Mouse (Mus musculus) forebrain, embryonic 10.5 days (tissue): ENCODE results near the gene Adgrd1. TPM values are rescaled to one million over a fixed set of nuclear protein-coding genes. Genes with fewer than 3 reads are reported as not detected.

Source experiments
- DNase-seq: peaks from one replicate; pipeline ENCODE4 v3.0.0-alpha.2; 2017; ENCODE audit warnings: low spot score; ENCODE audit errors: extremely low spot score
- H3K27ac ChIP-seq: fragments of 300-500 bp; sonication (generic); 2 replicates; pipeline ENCODE4 v1.5.1; 2016; ENCODE audit warnings: mild to moderate bottlenecking
- H3K27me3 ChIP-seq: fragments of 300-500 bp; sonication (generic); 2 replicates; pipeline ENCODE4 v1.6.1; 2016; ENCODE audit warnings: mild to moderate bottlenecking; ENCODE audit not compliant: poor library complexity, severe bottlenecking
- H3K36me3 ChIP-seq: fragments of 300-500 bp; sonication (generic); replicated peaks from 2 replicates; pipeline ENCODE4 v1.6.1; 2016; ENCODE audit warnings: mild to moderate bottlenecking, moderate library complexity
- H3K4me1 ChIP-seq: fragments of 300-500 bp; sonication (generic); 2 replicates; pipeline ENCODE4 v1.6.1; 2016
- H3K4me3 ChIP-seq: fragments of 300-500 bp; sonication (generic); 2 replicates; pipeline ENCODE4 v1.5.1; 2016; ENCODE audit warnings: mild to moderate bottlenecking, moderate library complexity
- H3K9me3 ChIP-seq: fragments of 300-500 bp; sonication (generic); 2 replicates; pipeline ENCODE4 v1.6.1; 2016; ENCODE audit warnings: mild to moderate bottlenecking, moderate library complexity
- WGBS: fragments of 180-500 bp; shearing (Covaris S2); methylation state at CpG from one replicate; pipeline ENCODE4 v1.1.7; 2016; 5-methylcytosine and 5-hydroxymethylcytosine counted together
- polyA plus RNA-seq: library from polyadenylated mRNA; unstranded; fragments of >200 nt; fragmentation: Nextera tagmentation; extraction: Ambion mirVana; gene quantifications from 2 replicates; pipeline ENCODE4 v1.2.1, GENCODE M21; 2016

Adgrd1 gene
- polyA plus RNA-seq, 1 experiment from 2014 or later = 0.02 TPM

DNA sequence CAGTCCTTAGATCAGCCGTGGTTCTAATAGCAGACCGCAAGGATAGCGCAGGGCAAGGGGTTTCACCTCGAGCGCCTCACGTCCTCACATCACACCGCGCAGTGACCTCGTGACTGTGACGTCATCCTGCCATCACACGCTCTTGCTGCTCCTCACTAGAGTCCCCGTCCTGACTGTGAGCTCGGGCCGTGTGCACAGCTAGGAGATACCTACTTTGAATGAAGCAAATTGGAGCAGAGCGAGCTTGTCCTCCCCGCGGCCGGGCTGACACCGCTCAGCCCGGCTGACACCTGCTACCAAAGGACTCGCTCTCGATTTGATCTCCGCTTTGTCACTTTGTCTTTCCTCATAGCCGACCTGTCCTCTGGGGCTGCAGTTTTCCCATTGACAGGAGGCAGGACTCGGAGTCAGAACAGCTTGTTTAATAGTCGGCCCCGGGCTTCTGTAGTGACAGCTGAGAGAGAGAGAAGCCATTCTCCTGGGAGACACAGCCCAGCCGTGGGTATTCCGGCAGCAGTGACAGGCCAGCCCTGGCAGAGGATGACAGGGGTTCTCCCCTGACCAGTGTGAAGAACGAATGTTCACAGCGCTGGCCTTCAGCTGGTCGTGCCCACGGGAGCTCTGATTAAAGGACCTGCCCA, 129.4 kb downstream of the Adgrd1 start:
- no peak for DNase-seq
- H3K4me3 ChIP-seq = no peak overlapping the region
- WGBS = 72% methylated on average over 33 of the region's 33 CpGs
- H3K9me3 ChIP-seq = no peaks in the 10 kb centered on the region
- H3K36me3 ChIP-seq = no peaks in the 10 kb centered on the region
- no peak overlapping the region for H3K27ac ChIP-seq
- H3K27me3 ChIP-seq = no peaks in the 10 kb centered on the region
- peaks cover 10% of the 10 kb centered on the region; the same call in 1 of the 2 replicates for H3K4me1 ChIP-seq

DNA sequence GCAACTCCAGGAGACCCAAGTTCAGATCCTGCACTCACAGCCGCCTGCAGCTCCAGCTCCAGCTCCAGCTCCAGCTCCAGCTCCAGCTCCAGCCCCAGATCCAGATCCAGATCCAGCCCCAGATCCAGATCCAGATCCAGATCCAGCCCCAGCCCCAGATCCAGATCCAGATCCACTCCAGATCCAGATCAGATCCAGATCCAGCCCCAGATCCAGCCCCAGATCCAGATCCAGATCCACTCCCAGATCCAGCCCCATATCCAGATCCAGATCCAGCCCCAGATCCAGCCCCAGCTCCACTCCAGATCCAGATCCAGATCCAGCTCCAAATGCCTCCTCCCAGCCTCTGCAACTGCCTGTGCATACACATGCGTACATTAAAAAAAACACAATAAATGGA, 131.6 kb downstream of the Adgrd1 start:
- WGBS = 87% methylated on average over 2 of the region's 2 CpGs

DNA sequence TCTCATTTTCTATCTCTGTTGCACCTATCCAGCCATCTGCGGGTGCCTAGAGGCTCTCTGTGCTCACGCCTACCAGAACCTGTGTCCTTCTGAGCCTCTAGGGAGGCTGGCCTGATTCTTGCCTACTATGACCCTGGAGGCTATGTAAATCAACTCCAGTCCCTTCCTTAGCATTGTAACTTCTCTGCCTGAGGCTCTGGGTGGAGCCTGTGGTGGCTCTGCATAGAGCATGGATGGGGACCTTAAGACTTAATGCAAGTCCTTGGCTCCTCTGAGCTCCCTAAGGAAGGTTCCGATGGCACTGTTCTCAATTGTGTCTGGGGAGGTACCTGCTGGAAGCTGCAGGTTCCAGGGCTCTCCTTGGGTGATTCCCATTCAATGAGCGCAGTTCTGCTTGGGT, 136.8 kb downstream of the Adgrd1 start:
- peaks cover 10% of the 10 kb centered on the region; the same call in 1 of the 2 replicates for H3K4me1 ChIP-seq
- H3K36me3 ChIP-seq = no peaks in the 10 kb centered on the region
- DNase-seq = no peak
- H3K9me3 ChIP-seq = no peaks in the 10 kb centered on the region
- peak overlapping the region; percentile 35; the same call in 1 of the 2 replicates for H3K27ac ChIP-seq
- H3K4me3 ChIP-seq = no peak overlapping the region
- H3K27me3 ChIP-seq = no peaks in the 10 kb centered on the region
- whole genome bisulfite sequencing = 90% methylated on average over 4 of the region's 4 CpGs

More for the DNA sequence above, 131.6 kb downstream of the Adgrd1 start:
- no peak for DNase-seq
- Histone ChIP-seq H3K27me3 (no peaks in the 10 kb centered on the region), H3K4me3 (no peak overlapping the region), H3K36me3 (no peaks in the 10 kb centered on the region), H3K4me1 (peaks cover 10% of the 10 kb centered on the region; the same call in 1 of the 2 replicates), H3K27ac (no peak overlapping the region), H3K9me3 (no peaks in the 10 kb centered on the region)

DNA sequence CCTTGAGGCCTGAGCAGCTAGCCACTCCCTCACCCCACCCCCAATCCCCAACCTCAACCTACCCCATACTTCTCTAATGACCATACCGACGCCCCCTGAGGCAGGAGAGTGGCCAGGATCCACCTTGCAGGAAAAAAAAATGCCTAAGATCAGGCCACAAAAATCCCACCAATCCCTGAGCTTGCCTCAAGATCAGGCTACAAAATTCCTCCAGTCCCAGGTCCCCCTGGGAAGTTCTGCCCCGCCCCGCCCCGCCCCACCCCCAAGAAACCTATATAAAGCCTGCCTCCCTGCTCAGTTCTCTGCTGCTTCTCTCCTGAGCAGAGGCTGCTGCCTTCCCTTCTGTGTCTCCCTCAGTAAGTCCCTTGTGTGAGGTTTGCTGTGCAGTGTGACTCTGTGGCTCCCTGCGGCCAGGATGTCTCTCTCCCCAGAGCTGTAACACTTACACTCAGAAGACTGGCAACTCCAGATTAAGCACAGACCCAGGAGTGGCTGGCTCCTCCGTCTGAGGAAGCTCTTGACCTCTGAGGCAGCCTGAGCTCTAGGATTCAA, 137.4 kb downstream of the Adgrd1 start:
- H3K36me3 ChIP-seq = no peaks in the 10 kb centered on the region
- no peak overlapping the region for H3K4me3 ChIP-seq
- no peaks in the 10 kb centered on the region for H3K9me3 ChIP-seq
- no peak for DNase-seq
- 84% methylated on average over 7 of the region's 7 CpGs for WGBS
- no peak overlapping the region for H3K27ac ChIP-seq
- no peaks in the 10 kb centered on the region for H3K27me3 ChIP-seq
- peaks cover 10% of the 10 kb centered on the region; the same call in 1 of the 2 replicates for H3K4me1 ChIP-seq

DNA sequence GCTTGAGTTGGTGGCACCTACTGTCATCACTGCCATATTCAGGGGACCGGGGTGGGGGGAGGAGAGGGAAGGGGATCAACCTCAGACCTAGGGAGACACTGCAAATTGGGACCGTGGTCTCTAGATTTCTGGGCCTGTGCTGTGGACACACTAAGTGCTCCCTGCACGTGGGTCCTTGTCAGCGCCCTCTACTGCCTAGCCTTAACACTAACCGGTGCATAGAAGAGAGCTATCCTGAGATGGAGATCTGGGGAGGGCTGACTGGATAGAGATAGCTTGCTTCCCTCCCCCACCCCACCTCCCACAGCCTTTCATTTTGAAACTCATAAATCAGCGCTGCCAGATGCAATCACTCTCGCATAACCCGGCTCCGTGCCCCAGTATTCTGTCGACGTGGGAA, 139.8 kb downstream of the Adgrd1 start:
- no peak for DNase-seq
- whole genome bisulfite sequencing = 86% methylated on average over 11 of the region's 11 CpGs
- no peaks in the 10 kb centered on the region for H3K9me3 ChIP-seq

DNA sequence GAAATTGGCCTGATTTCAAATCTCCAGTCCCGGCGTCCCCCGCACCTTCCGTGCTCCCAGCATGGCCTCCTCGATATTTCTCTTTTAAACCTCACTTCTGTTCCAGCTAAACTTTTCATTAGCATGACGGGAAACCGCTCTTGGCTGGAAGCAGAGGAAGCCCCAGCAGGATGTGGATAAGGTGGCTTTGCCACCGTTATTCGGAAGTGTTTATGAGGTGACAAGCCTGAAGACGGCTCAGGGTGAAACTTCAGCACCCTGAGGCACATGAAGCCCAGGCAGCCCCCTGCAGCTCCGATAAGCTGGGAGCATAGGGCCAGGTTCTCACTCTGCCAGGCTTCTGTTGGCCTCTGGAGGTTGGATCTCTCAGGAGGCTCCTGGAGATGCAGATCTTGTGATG, 145.3 kb downstream of the Adgrd1 start:
- Histone ChIP-seq H3K4me1 (peaks cover 21% of the 10 kb centered on the region), H3K9me3 (no peaks in the 10 kb centered on the region), H3K4me3 (no peak overlapping the region), H3K27me3 (no peaks in the 10 kb centered on the region; the same call in 1 of the 2 replicates), H3K27ac (no peak overlapping the region), H3K36me3 (no peaks in the 10 kb centered on the region)
- 89% methylated on average over 11 of the region's 11 CpGs for WGBS
- no peak for DNase-seq

More for the DNA sequence above, 139.8 kb downstream of the Adgrd1 start:
- no peak overlapping the region for H3K27ac ChIP-seq
- no peaks in the 10 kb centered on the region for H3K36me3 ChIP-seq
- no peak overlapping the region for H3K4me3 ChIP-seq
- no peaks in the 10 kb centered on the region for H3K27me3 ChIP-seq
- H3K4me1 ChIP-seq = no peaks in the 10 kb centered on the region; the same call in 1 of the 2 replicates

DNA sequence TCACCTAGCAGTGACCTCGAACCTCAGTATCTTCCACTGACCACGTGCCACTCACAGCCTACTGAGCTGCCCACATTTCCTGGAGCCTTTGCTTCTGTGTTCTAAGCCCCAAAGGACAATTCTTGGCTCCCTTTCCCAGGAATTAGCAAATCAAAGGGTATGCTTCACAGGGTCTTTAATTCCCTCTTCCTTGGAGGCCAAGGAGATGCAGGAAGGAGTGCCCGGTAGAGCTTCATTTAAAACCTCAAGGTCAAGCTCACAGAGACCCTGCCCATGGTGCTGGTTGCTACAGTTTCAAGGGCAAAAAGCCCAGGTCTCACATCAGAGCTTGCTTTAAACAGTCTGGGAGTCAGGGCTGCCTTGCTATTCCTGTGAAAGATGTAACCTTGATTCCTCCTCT, 145.7 kb downstream of the Adgrd1 start:
- no peak overlapping the region for H3K4me3 ChIP-seq
- H3K36me3 ChIP-seq = no peaks in the 10 kb centered on the region
- H3K27me3 ChIP-seq = no peaks in the 10 kb centered on the region; the same call in 1 of the 2 replicates
- no peak for DNase-seq
- no peak overlapping the region for H3K27ac ChIP-seq
- H3K4me1 ChIP-seq = peaks cover 21% of the 10 kb centered on the region
- WGBS = 68% methylated on average over 3 of the region's 3 CpGs
- no peaks in the 10 kb centered on the region for H3K9me3 ChIP-seq

DNA sequence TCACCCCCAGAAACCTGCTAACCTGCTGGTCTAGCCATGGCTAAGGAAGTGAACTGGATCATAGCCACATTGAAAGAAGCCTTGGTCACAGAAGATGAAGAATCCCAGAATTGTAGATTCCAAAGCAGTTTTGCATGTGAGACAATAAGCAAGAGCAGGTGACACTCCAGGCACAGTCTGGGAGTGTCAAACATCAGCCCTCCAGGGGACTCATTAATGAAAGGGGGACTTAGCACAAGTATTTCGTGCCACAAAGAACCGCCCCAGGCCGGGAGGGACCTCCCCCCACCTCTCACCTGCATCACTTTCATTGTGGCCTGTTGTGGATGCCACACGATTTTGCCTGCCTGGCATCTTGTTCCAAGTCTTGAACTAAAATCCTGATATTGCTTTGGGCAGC, 146.6 kb downstream of the Adgrd1 start:
- H3K4me3 ChIP-seq = no peak overlapping the region
- DNase-seq = no peak
- H3K36me3 ChIP-seq = no peaks in the 10 kb centered on the region
- H3K9me3 ChIP-seq = no peaks in the 10 kb centered on the region
- 40% methylated on average over 4 of the region's 4 CpGs for WGBS
- no peak overlapping the region for H3K27ac ChIP-seq
- peaks cover 21% of the 10 kb centered on the region for H3K4me1 ChIP-seq
- H3K27me3 ChIP-seq = no peaks in the 10 kb centered on the region; the same call in 1 of the 2 replicates

DNA sequence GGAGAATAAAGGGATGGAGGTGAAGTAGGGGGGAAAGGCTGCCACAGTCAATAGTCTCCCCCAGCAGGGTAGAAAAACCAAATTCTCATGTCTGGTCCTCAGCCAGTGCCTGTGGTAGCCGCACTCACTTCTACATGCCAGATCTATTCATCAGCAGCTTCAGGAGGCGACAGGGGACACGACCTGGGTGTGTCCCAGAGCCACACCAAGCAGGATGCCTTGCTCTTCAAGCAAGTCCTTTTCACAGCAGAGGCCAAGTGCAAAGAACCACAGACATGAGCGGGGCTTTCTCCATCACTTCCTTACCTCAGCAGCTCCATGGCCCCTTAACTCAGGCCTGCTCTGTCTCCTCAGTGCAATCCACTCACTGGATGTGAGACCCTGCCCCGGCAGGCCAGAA, 147.8 kb downstream of the Adgrd1 start:
- H3K36me3 ChIP-seq = no peaks in the 10 kb centered on the region
- H3K4me1 ChIP-seq = peaks cover 21% of the 10 kb centered on the region
- no peaks in the 10 kb centered on the region; the same call in 1 of the 2 replicates for H3K27me3 ChIP-seq
- WGBS = 58% methylated on average over 5 of the region's 5 CpGs
- DNase-seq = no peak
- peak overlapping the region; percentile 25; the same call in 1 of the 2 replicates for H3K27ac ChIP-seq
- no peak overlapping the region for H3K4me3 ChIP-seq
- no peaks in the 10 kb centered on the region for H3K9me3 ChIP-seq

DNA sequence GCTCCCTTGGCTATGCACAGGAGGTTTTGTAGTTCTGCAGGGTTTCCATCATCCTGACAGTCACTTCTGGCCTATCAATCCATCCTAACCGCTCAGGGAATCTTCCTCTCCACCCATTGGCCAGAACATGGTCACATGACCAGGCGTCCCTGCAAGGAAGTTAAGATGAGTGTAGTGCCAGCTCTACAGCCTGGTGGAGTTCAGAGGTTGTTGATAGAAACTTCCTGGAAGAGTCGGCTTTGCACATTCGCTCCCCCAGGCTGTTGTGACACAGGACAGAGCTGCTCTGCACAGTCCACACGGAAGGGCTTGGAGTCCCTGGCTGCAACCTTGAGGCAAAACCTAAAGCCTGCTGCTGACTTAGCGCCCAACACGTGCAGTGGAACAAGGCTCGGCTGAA, 152.5 kb downstream of the Adgrd1 start:
- Histone ChIP-seq H3K27me3 (no peaks in the 10 kb centered on the region; the same call in 1 of the 2 replicates), H3K27ac (no peak overlapping the region), H3K36me3 (no peaks in the 10 kb centered on the region), H3K4me1 (peaks cover 10% of the 10 kb centered on the region), H3K4me3 (no peak overlapping the region), H3K9me3 (peaks cover 8% of the 10 kb centered on the region)
- no peak for DNase-seq
- WGBS = 84% methylated on average over 8 of the region's 8 CpGs

Other genes starting within 250 kb of the Adgrd1 start
- gene Rimbp2, start 143.3 kb upstream of the Adgrd1 start, polyA plus RNA-seq = 0.27 and 0.70 TPM in 2 replicates
- 24.9 and 25.3 TPM in 2 replicates for gene Stx2, start 88.2 kb upstream of the Adgrd1 start, polyA plus RNA-seq
- 1,091 and 1,094 TPM in 2 replicates for gene Ran, start 76.7 kb upstream of the Adgrd1 start, polyA plus RNA-seq